Mouse (Mus musculus) heart, postnatal 0 days (tissue): ENCODE measurements around the gene Rhbdl1.

Experiments used
- CTCF ChIP-seq: IDR thresholded peaks from 2 replicates; pipeline ENCODE4 v1.5.1; 2016; ENCODE audit warnings: antibody characterized with exemption, control low read depth, low read depth
- EP300 ChIP-seq: IDR thresholded peaks from 2 replicates; pipeline ENCODE4 v1.6.1; 2016; ENCODE audit warnings: antibody characterized with exemption, low read depth

DNA sequence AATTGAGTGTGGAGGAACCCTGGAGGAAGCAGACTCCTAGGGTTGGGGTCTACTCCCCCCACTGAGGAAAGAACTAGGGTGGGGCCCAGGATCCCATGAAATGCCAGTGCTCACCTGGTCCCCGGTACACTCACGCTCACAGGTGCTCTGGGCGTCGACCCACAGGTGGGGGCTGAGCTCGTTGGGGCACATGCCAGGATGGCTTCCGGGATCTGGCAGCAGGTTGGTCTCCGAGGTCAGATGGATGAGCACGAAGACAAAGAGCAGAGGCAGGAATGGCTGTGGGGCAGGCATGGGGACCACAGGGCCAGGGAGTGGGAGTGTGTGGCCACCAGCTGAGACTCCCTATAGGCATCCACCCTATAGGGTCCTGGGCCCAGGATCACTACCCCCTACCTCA lies 42.7 kb upstream of the Rhbdl1 start:
- TF ChIP-seq CTCF (no peak), EP300 (no peak)
